Mouse (Mus musculus): ENCODE measurements around the gene Bach1. TPM values are rescaled to one million over a fixed set of nuclear protein-coding genes. Genes with fewer than 3 reads are reported as not detected.
A peak's percentile ranks its signal among the peaks of the same experiment; 100 is the strongest.

Bach1 gene
- total RNA-seq, 2 experiments from 2014 or later, result 22.6 to 37.6 TPM

GRCm38 (mm10) chr16:87729469-87729868, 30.7 kb downstream of the Bach1 start:
- ATAC-seq (replicated peaks; ENCODE audit: low FRiP score, poor library complexity, severe bottlenecking), result no peak

- no peak for ATAC-seq (replicated peaks; ENCODE audit: low FRiP score, poor library complexity, severe bottlenecking)
Observed at GRCm38 (mm10) chr16:87734868-87735381, 36.2 kb downstream of the Bach1 start.

GRCm38 (mm10) chr16:87736106-87736505, 37.4 kb downstream of the Bach1 start:
- ATAC-seq (replicated peaks; ENCODE audit: low FRiP score, poor library complexity, severe bottlenecking), result no peak

GRCm38 (mm10) chr16:87737296-87737695, 38.6 kb downstream of the Bach1 start:
- ATAC-seq (replicated peaks; ENCODE audit: low FRiP score, poor library complexity, severe bottlenecking), result no peak

- ATAC-seq (replicated peaks; ENCODE audit: low FRiP score, poor library complexity, severe bottlenecking), result no peak
Observed at GRCm38 (mm10) chr16:87737842-87738639, 39.3 kb downstream of the Bach1 start.

- no peak for ATAC-seq (replicated peaks; ENCODE audit: low FRiP score, poor library complexity, severe bottlenecking)
Observed at GRCm38 (mm10) chr16:87741034-87741715, 42.4 kb downstream of the Bach1 start.

GRCm38 (mm10) chr16:87743661-87744060, 44.9 kb downstream of the Bach1 start:
- ATAC-seq (replicated peaks; ENCODE audit: low FRiP score, poor library complexity, severe bottlenecking), result no peak

GRCm38 (mm10) chr16:87744338-87744737, 45.6 kb downstream of the Bach1 start:
- ATAC-seq (replicated peaks; ENCODE audit: low FRiP score, poor library complexity, severe bottlenecking), result no peak

- ATAC-seq (replicated peaks; ENCODE audit: low FRiP score, poor library complexity, severe bottlenecking), result no peak
Observed at GRCm38 (mm10) chr16:87745192-87745945, 46.6 kb downstream of the Bach1 start.

- ATAC-seq (replicated peaks; ENCODE audit: low FRiP score, poor library complexity, severe bottlenecking), result peak; percentile 92
Observed at GRCm38 (mm10) chr16:87746728-87747127, 48.0 kb downstream of the Bach1 start.

GRCm38 (mm10) chr16:87751243-87751642, 52.5 kb downstream of the Bach1 start:
- ATAC-seq (replicated peaks; ENCODE audit: low FRiP score, poor library complexity, severe bottlenecking), result no peak

- ATAC-seq (replicated peaks; ENCODE audit: low FRiP score, poor library complexity, severe bottlenecking), result no peak
Observed at GRCm38 (mm10) chr16:87752482-87752881, 53.7 kb downstream of the Bach1 start.

- ATAC-seq (replicated peaks; ENCODE audit: low FRiP score, poor library complexity, severe bottlenecking), result no peak
Observed at GRCm38 (mm10) chr16:87754858-87755257, 56.1 kb downstream of the Bach1 start.

GRCm38 (mm10) chr16:87755915-87756314, 57.2 kb downstream of the Bach1 start:
- ATAC-seq (replicated peaks; ENCODE audit: low FRiP score, poor library complexity, severe bottlenecking), result no peak

GRCm38 (mm10) chr16:87758016-87758415, 59.3 kb downstream of the Bach1 start:
- no peak for ATAC-seq (replicated peaks; ENCODE audit: low FRiP score, poor library complexity, severe bottlenecking)

- no peak for ATAC-seq (replicated peaks; ENCODE audit: low FRiP score, poor library complexity, severe bottlenecking)
Observed at GRCm38 (mm10) chr16:87764668-87765109, 65.9 kb downstream of the Bach1 start.

- no peak for ATAC-seq (replicated peaks; ENCODE audit: low FRiP score, poor library complexity, severe bottlenecking)
Observed at GRCm38 (mm10) chr16:87765984-87766383, 67.2 kb downstream of the Bach1 start.

GRCm38 (mm10) chr16:87770576-87770975, 71.8 kb downstream of the Bach1 start:
- ATAC-seq (replicated peaks; ENCODE audit: low FRiP score, poor library complexity, severe bottlenecking), result no peak

GRCm38 (mm10) chr16:87771926-87772325, 73.2 kb downstream of the Bach1 start:
- ATAC-seq (replicated peaks; ENCODE audit: low FRiP score, poor library complexity, severe bottlenecking), result no peak

GRCm38 (mm10) chr16:87774398-87774797, 75.7 kb downstream of the Bach1 start:
- ATAC-seq (replicated peaks; ENCODE audit: low FRiP score, poor library complexity, severe bottlenecking), result no peak
